ENCODE assay signal across 20 mouse cellular contexts in the genomic region with DNA sequence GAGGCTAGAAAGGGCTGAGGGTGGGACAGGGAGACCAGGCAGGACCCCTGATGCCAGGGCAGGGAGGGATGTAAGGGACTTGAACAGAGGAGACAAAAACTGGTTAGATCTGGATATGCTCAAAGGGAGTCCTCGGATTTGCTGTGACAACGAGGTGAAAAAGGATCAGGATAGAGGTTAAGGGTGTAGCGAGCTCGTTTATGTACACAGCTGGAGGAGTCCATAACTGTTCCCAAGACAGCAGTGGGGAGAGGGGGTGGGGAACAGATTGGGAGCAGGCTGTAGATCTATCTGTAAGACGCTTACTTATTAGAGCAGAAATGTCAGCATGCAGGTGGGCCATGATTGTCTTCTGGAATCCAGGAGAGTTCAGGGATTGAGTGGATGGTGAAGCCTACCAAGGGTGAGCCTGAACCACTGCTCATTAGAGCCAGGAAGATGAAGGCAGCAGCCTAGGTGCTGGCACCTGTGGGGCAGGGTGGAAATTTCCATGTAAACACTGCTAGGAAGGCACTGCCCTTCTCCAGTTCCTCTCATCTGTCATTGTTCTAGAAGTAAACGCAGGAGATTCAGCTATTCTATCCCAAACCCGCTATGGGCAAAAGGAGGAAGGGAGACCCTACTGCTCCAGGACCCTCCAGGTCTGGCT.
DNase-seq lines count a peak whose midpoint lies in the region; ATAC-seq and TF ChIP-seq lines count a peak whose summit lies in the region.
"Had no signal": no experiment of that assay in that cellular context is flagged by ENCODE, and none has a peak within 500 bp of the region (broad histone marks: within the 10 kb centered on the region; RNA-seq: fewer than 3 reads in every experiment).

No protein-coding gene starts in this region.

- intact Hi-C loops in heart, postnatal 25 days (cut with DNase I) = no loop called here

- no peaks in the 10 kb centered on the region for H3K36me3 ChIP-seq in heart, embryonic 16.5 days (ENCODE audit: control insufficient read depth, insufficient read depth)
- H3K36me3 ChIP-seq in limb, embryonic 15.5 days = no peaks in the 10 kb centered on the region
- no peaks in the 10 kb centered on the region for H3K36me3 ChIP-seq in limb, embryonic 10.5 days
- no peaks in the 10 kb centered on the region for H3K36me3 ChIP-seq in intestine, embryonic 16.5 days (ENCODE audit: control insufficient read depth, insufficient read depth, low read length)
- H3K36me3 ChIP-seq: midbrain, embryonic 15.5 days had no signal

- H3K4me3 ChIP-seq in cerebellum, adult 2 months (replicated peaks; ENCODE audit: insufficient read depth, low read depth, low read length) = no peak overlapping the region
- H3K4me3 ChIP-seq in heart, embryonic 16.5 days (ENCODE audit: low read length) = no peak overlapping the region
- no peak overlapping the region for H3K4me3 ChIP-seq in limb, embryonic 15.5 days
- H3K4me3 ChIP-seq in limb, embryonic 10.5 days = no peak overlapping the region
- H3K4me3 ChIP-seq in intestine, embryonic 16.5 days (ENCODE audit: low read length) = no peak overlapping the region
- H3K4me3 ChIP-seq: midbrain, embryonic 15.5 days had no signal

- H3K9ac ChIP-seq in heart, embryonic 16.5 days (ENCODE audit: low read length) = peak overlapping the region; percentile 46
- H3K9ac ChIP-seq in limb, embryonic 15.5 days = no peak overlapping the region
- H3K9ac ChIP-seq in intestine, embryonic 16.5 days (ENCODE audit: low read depth, low read length) = no peak overlapping the region; the same call in 1 of the 2 replicates
- H3K9ac ChIP-seq: liver, postnatal 0 days; midbrain, embryonic 15.5 days had no signal

- H3K4me1 ChIP-seq in cerebellum, adult 2 months (ENCODE audit: control insufficient read depth, insufficient read depth, low read length) = peaks cover 65% of the 10 kb centered on the region
- peaks cover 77% of the 10 kb centered on the region for H3K4me1 ChIP-seq in heart, embryonic 16.5 days (ENCODE audit: control insufficient read depth, insufficient read depth, low read length)
- H3K4me1 ChIP-seq in limb, embryonic 15.5 days = peaks cover 12% of the 10 kb centered on the region; the same call in 1 of the 2 replicates
- peaks cover 28% of the 10 kb centered on the region for H3K4me1 ChIP-seq in limb, embryonic 10.5 days
- peaks cover 16% of the 10 kb centered on the region; the same call in 1 of the 2 replicates for H3K4me1 ChIP-seq in intestine, embryonic 16.5 days (ENCODE audit: control insufficient read depth, insufficient read depth, low read length)
- H3K4me1 ChIP-seq: midbrain, embryonic 15.5 days had no signal

- DNase-seq in cerebellum, adult 2 months = peak in 1 of 2 experiments; percentile 46
- no peak for DNase-seq in cerebellum, adult 9-11 months
- DNase-seq in heart, postnatal 25 days (ENCODE audit: low spot score) = no peak
- DNase-seq in limb, embryonic 10.5 days (ENCODE audit: low spot score) = no peak
- DNase-seq in urinary bladder, adult 2 months (ENCODE audit: low spot score) = no peak
- DNase-seq: adrenal gland, adult 8-10 months; cerebellum, adult 8-10 months; gastrocnemius, postnatal 10 days; heart, postnatal 14 days; kidney, postnatal 25 days; liver; liver, postnatal 0 days; retina, postnatal 1 day; right cerebral cortex, postnatal 4 days; thymus, adult 2 months had no signal

- no peak for TF ChIP-seq CTCF in cerebellum, adult 2 months (IDR thresholded peaks at IDR 0.05; ENCODE audit: borderline replicate concordance, insufficient read depth, low read depth, low read length)

- no peaks in the 10 kb centered on the region for H3K9me3 ChIP-seq in heart, embryonic 16.5 days (replicated peaks; ENCODE audit: control insufficient read depth, low read length)
- no peaks in the 10 kb centered on the region for H3K9me3 ChIP-seq in limb, embryonic 15.5 days
- H3K9me3 ChIP-seq in limb, embryonic 10.5 days (replicated peaks) = no peaks in the 10 kb centered on the region
- no peaks in the 10 kb centered on the region for H3K9me3 ChIP-seq in intestine, embryonic 16.5 days (ENCODE audit: control insufficient read depth, low read length)
- H3K9me3 ChIP-seq: midbrain, embryonic 15.5 days had no signal

- WGBS in cerebellum, adult 2 months = 64% methylated on average over 7 of the region's 7 CpGs
- 55% methylated on average over 7 of the region's 7 CpGs for WGBS in heart, embryonic 16.5 days
- WGBS in limb, embryonic 15.5 days = 56% methylated on average over 7 of the region's 7 CpGs
- 62% methylated on average over 7 of the region's 7 CpGs for WGBS in limb, embryonic 10.5 days
- WGBS in intestine, embryonic 16.5 days = 48% methylated on average over 7 of the region's 7 CpGs

- H3K4me2 ChIP-seq in heart, embryonic 16.5 days (ENCODE audit: low read depth, low read length) = no peak overlapping the region
- H3K4me2 ChIP-seq in limb, embryonic 15.5 days = no peak overlapping the region
- no peak overlapping the region for H3K4me2 ChIP-seq in intestine, embryonic 16.5 days (ENCODE audit: low read depth, low read length)
- H3K4me2 ChIP-seq: midbrain, embryonic 15.5 days had no signal

- ATAC-seq in heart, embryonic 16.5 days (replicated peaks; ENCODE audit: extremely low read depth, insufficient read depth, low FRiP score) = no peak
- ATAC-seq in limb, embryonic 15.5 days (ENCODE audit: insufficient number of reproducible peaks, low FRiP score, low TSS enrichment, low read depth) = 0 out of 2 replicates have a peak, but pooled peaks have one; percentile 13
- ATAC-seq in intestine, embryonic 16.5 days = peak; percentile 53; the same call in 1 of the 2 replicates
- ATAC-seq: hindbrain, postnatal 0 days; liver, postnatal 0 days; midbrain, embryonic 15.5 days had no signal

- TF ChIP-seq POLR2A in cerebellum, adult 2 months (IDR thresholded peaks at IDR 0.05; ENCODE audit: borderline replicate concordance, insufficient read depth, low read length) = no peak

- H3K27ac ChIP-seq in cerebellum, adult 2 months (ENCODE audit: insufficient read depth, low read length) = peak overlapping the region; percentile 73
- peak overlapping the region; percentile 69 for H3K27ac ChIP-seq in heart, embryonic 16.5 days (ENCODE audit: low read length)
- H3K27ac ChIP-seq in limb, embryonic 15.5 days = no peak overlapping the region
- no peak overlapping the region for H3K27ac ChIP-seq in limb, embryonic 10.5 days
- peak overlapping the region; percentile 45; the same call in 1 of the 2 replicates for H3K27ac ChIP-seq in intestine, embryonic 16.5 days (ENCODE audit: low read length)
- H3K27ac ChIP-seq: hindbrain, postnatal 0 days; midbrain, embryonic 15.5 days had no signal

- H3K27me3 ChIP-seq in cerebellum, adult 2 months (ENCODE audit: control insufficient read depth, insufficient read depth, low read length) = no peaks in the 10 kb centered on the region
- no peaks in the 10 kb centered on the region for H3K27me3 ChIP-seq in heart, embryonic 16.5 days (ENCODE audit: control insufficient read depth, insufficient read depth, low read length)
- H3K27me3 ChIP-seq in limb, embryonic 15.5 days = no peaks in the 10 kb centered on the region
- no peaks in the 10 kb centered on the region for H3K27me3 ChIP-seq in limb, embryonic 10.5 days (ENCODE audit: low read depth, poor library complexity, severe bottlenecking)
- no peaks in the 10 kb centered on the region for H3K27me3 ChIP-seq in intestine, embryonic 16.5 days (replicated peaks; ENCODE audit: control insufficient read depth, insufficient read depth, low read length)
- H3K27me3 ChIP-seq: midbrain, embryonic 15.5 days had no signal

Comparison
In these comparisons a context has a peak if more than half of its experiments do, and no peak if none do; other contexts are left out.
1. H3K27ac ChIP-seq: peak in cerebellum, adult 2 months (single experiment), heart, embryonic 16.5 days (single experiment) and intestine, embryonic 16.5 days (single experiment); none in limb, embryonic 15.5 days (single experiment) and limb, embryonic 10.5 days (single experiment).